Mouse (Mus musculus): ENCODE results near the gene Pnkd. TPM values are rescaled to one million over a fixed set of nuclear protein-coding genes. Genes with fewer than 3 reads are reported as not detected.
"Not testable (repeated sequence)": the region's sequence is repeated elsewhere in the genome, so short reads cannot be mapped to it uniquely, and the experiment has no call there.

Pnkd gene
- polyA plus RNA-seq, 1 experiment, result 146 TPM

GRCm38 (mm10) chr1:74314796-74315195 lies 30.1 kb downstream of the Pnkd start:
- H3K4me3 ChIP-seq (ENCODE audit: insufficient read depth, low read depth, low read length), result no peak overlapping the region
- peak overlapping the region; percentile 82 for H3K27ac ChIP-seq (replicated peaks; ENCODE audit: low read depth, low read length)
- H3K4me1 ChIP-seq (ENCODE audit: control insufficient read depth, insufficient read depth, insufficient read length, low read length), result peaks cover 5% of the 10 kb centered on the region; the same call in 1 of the 2 replicates

GRCm38 (mm10) chr1:74316114-74316827 lies 31.5 kb downstream of the Pnkd start:
- Histone ChIP-seq H3K4me3 (ENCODE audit: insufficient read depth, low read depth, low read length) (no peak overlapping the region), H3K4me1 (ENCODE audit: control insufficient read depth, insufficient read depth, insufficient read length, low read length) (peaks cover 2% of the 10 kb centered on the region; the same call in 1 of the 2 replicates), H3K27ac (replicated peaks; ENCODE audit: low read depth, low read length) (no peak overlapping the region)

DNA sequence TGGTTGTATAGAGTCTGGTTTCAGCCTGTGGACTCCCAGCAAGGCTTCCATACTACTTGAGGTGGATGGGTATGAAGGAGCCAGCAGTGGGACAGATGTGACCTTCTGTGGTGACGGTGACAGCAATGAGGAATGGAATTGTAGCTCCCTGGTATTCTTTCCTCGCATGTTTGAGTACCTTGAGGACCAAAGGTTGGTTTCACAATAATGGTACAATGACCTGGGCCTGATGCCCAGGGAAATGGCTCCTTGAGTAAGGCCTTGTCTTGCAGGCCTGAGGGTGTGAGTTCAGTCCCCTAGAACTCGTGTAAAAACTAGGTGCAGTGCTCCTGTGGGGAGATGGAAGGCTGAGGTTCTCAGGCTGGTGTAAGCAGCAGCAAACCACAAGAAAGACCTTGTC lies 34.0 kb downstream of the Pnkd start:
- Histone ChIP-seq H3K27ac (replicated peaks; ENCODE audit: low read depth, low read length) (no peak overlapping the region), H3K4me1 (ENCODE audit: control insufficient read depth, insufficient read depth, insufficient read length, low read length) (peaks cover 2% of the 10 kb centered on the region; the same call in 1 of the 2 replicates), H3K4me3 (ENCODE audit: insufficient read depth, low read depth, low read length) (no peak overlapping the region)

GRCm38 (mm10) chr1:74321396-74321795 lies 36.7 kb downstream of the Pnkd start:
- Histone ChIP-seq H3K27ac (replicated peaks; ENCODE audit: low read depth, low read length) (no peak overlapping the region), H3K4me3 (ENCODE audit: insufficient read depth, low read depth, low read length) (no peak overlapping the region), H3K4me1 (ENCODE audit: control insufficient read depth, insufficient read depth, insufficient read length, low read length) (no peaks in the 10 kb centered on the region)

DNA sequence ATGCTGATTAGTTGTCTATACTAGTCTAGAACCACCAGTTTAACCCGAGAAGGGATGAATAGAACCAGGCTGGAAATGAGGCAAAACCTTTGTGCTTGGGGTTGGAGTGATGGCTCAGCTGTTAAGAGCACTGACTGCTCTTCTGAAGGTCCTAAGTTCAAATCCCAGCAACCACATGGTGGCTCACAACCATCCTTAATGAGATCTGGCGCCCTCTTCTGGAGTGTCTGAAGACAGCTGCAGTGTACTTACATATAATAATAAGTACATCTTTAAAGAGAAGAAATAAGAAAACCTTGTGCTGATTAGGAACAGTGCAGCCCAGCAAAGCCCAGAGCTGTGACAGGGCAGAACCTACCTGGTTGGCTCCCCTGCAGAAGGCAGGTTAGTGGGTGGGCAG lies 42.2 kb downstream of the Pnkd start:
- H3K4me3 ChIP-seq (ENCODE audit: insufficient read depth, low read depth, low read length); H3K4me1 ChIP-seq (ENCODE audit: control insufficient read depth, insufficient read depth, insufficient read length, low read length); H3K27ac ChIP-seq (replicated peaks; ENCODE audit: low read depth, low read length): not testable (repeated sequence)

GRCm38 (mm10) chr1:74329899-74330431 lies 45.2 kb downstream of the Pnkd start:
- no peak overlapping the region for H3K27ac ChIP-seq (replicated peaks; ENCODE audit: low read depth, low read length)
- peaks cover 9% of the 10 kb centered on the region for H3K4me1 ChIP-seq (ENCODE audit: control insufficient read depth, insufficient read depth, insufficient read length, low read length)
- no peak overlapping the region for H3K4me3 ChIP-seq (ENCODE audit: insufficient read depth, low read depth, low read length)

DNA sequence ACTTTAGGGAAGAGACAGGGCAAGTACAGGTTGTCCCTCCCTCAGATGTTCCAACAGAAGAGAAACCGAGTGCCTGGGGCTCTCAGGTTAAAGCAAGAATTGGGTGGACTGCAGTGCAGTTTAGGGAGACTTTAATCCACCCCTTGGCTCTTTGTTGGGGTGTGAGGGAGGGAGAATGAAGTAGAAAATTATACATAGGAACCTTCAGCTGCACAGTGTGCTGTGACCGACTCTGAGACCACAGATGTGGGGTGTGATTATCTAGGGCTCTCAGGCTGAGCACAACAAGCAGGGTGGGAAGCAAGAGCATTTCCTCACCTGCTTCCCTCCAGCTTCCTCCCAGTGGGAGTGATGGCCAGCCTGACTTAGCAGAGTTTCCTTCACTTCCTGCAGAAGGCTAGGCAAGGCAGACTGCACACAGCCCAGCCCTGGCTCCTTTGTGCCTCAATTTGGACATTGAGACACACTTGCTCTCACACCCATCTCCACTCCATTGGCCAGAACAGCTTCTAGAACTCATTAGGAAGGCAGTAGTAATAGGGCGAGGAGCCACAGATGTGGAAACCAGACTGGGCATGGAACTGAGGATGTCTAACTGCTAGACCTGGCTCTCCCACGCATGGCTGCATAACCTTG lies 46.4 kb downstream of the Pnkd start:
- no peak overlapping the region for H3K4me3 ChIP-seq (ENCODE audit: insufficient read depth, low read depth, low read length)

DNA sequence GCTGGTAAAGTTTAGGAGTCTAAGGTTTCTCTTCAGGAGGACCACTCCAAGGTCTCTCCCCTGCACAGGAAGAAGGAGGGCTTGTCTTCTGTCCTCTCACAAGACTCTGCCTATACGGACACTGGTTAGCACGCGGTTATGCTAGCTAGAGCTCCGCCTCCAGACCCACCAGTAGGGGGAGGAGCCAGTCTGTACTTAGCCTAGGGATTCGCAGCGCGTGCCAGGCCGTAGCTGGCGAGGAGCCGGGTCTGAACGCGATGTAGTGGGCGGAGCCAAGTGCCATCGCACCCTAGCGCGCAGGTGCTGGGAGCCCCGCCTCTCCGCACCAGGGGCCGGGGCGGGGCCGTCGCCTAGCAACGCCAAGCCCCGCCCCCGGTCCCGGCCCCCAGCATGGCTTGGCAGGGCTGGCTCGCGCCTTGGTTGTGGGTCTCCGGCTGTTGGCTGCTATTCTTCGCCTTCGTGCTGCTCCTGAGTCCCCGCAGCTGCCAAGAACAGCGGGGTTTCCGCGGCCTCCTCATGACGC lies 47.6 kb downstream of the Pnkd start:
- H3K4me3 ChIP-seq (ENCODE audit: insufficient read depth, low read depth, low read length), result peak overlapping the region; percentile 64
- H3K27ac ChIP-seq (replicated peaks; ENCODE audit: low read depth, low read length), result peak overlapping the region; percentile 70
- H3K4me1 ChIP-seq (ENCODE audit: control insufficient read depth, insufficient read depth, insufficient read length, low read length), result peaks cover 22% of the 10 kb centered on the region

More for the DNA sequence above, 46.4 kb downstream of the Pnkd start:
- Histone ChIP-seq H3K4me1 (ENCODE audit: control insufficient read depth, insufficient read depth, insufficient read length, low read length) (peaks cover 17% of the 10 kb centered on the region), H3K27ac (replicated peaks; ENCODE audit: low read depth, low read length) (peak overlapping the region; percentile 49)

- Histone ChIP-seq H3K4me1 (ENCODE audit: control insufficient read depth, insufficient read depth, insufficient read length, low read length) (peaks cover 27% of the 10 kb centered on the region), H3K4me3 (ENCODE audit: insufficient read depth, low read depth, low read length) (peak overlapping the region; percentile 64), H3K27ac (replicated peaks; ENCODE audit: low read depth, low read length) (peak overlapping the region; percentile 70)
Observed at GRCm38 (mm10) chr1:74332930-74333329, 48.2 kb downstream of the Pnkd start.

DNA sequence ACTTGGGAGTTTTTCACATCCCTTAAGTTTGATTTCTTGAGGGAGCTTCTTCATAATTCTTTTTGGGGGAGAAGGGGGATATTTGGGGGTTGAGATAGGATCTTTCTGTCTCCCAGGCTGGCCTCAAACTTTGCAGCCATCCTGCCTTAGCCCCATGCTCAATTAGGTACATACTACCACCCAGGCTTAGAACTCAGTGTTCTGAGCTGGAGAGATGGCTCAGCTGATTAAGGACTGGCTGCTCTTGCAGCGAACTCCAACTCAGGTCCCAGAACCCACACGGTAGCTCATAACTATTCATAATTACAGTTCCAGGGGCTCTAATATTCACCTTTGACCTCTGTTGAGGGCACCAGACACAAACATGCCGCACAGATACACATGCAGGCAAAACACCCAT lies 49.9 kb downstream of the Pnkd start:
- peak overlapping the region; percentile 83 for H3K27ac ChIP-seq (replicated peaks; ENCODE audit: low read depth, low read length)
- H3K4me3 ChIP-seq (ENCODE audit: insufficient read depth, low read depth, low read length), result peak overlapping the region; percentile 34
- H3K4me1 ChIP-seq (ENCODE audit: control insufficient read depth, insufficient read depth, insufficient read length, low read length), result peaks cover 44% of the 10 kb centered on the region

GRCm38 (mm10) chr1:74335033-74335432 lies 50.3 kb downstream of the Pnkd start:
- Histone ChIP-seq H3K4me1 (ENCODE audit: control insufficient read depth, insufficient read depth, insufficient read length, low read length) (peaks cover 48% of the 10 kb centered on the region), H3K4me3 (ENCODE audit: insufficient read depth, low read depth, low read length) (peak overlapping the region; percentile 9), H3K27ac (replicated peaks; ENCODE audit: low read depth, low read length) (peak overlapping the region; percentile 83)

- Histone ChIP-seq H3K4me1 (ENCODE audit: control insufficient read depth, insufficient read depth, insufficient read length, low read length) (peaks cover 54% of the 10 kb centered on the region), H3K27ac (replicated peaks; ENCODE audit: low read depth, low read length) (peak overlapping the region; percentile 78), H3K4me3 (ENCODE audit: insufficient read depth, low read depth, low read length) (peak overlapping the region; percentile 9; the same call in 1 of the 2 replicates)
Observed at GRCm38 (mm10) chr1:74335436-74336170, 50.9 kb downstream of the Pnkd start.

- peaks cover 53% of the 10 kb centered on the region for H3K4me1 ChIP-seq (ENCODE audit: control insufficient read depth, insufficient read depth, insufficient read length, low read length)
- peak overlapping the region; percentile 2; the same call in 1 of the 2 replicates for H3K27ac ChIP-seq (replicated peaks; ENCODE audit: low read depth, low read length)
- H3K4me3 ChIP-seq (ENCODE audit: insufficient read depth, low read depth, low read length), result no peak overlapping the region
Observed at GRCm38 (mm10) chr1:74337241-74337771, 52.6 kb downstream of the Pnkd start.

GRCm38 (mm10) chr1:74338013-74338412 lies 53.3 kb downstream of the Pnkd start:
- H3K27ac ChIP-seq (replicated peaks; ENCODE audit: low read depth, low read length), result peak overlapping the region; percentile 47
- peaks cover 53% of the 10 kb centered on the region for H3K4me1 ChIP-seq (ENCODE audit: control insufficient read depth, insufficient read depth, insufficient read length, low read length)
- H3K4me3 ChIP-seq (ENCODE audit: insufficient read depth, low read depth, low read length), result no peak overlapping the region

DNA sequence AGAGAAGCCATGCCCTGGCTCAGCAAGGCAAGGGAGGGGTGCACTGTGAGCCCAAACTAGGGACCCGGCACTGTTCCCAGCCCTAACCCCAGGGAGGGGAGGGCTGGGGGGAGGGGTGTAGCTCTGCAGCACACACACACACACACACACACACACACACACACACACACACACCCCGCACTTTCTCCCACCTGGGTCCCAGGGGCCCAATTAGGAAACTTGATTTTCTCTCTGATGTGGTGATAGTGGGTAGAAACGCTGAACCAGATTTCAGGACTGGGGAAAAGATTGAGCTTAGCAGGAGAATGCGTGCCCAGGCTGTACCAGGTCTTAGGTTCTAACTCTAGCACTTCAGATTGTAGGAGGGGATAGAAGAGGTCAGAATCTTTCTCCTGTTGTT lies 53.9 kb downstream of the Pnkd start:
- Histone ChIP-seq H3K4me3 (ENCODE audit: insufficient read depth, low read depth, low read length) (no peak overlapping the region), H3K27ac (replicated peaks; ENCODE audit: low read depth, low read length) (peak overlapping the region; percentile 47; the same call in 1 of the 2 replicates), H3K4me1 (ENCODE audit: control insufficient read depth, insufficient read depth, insufficient read length, low read length) (peaks cover 58% of the 10 kb centered on the region)

All from brown adipose tissue, adult 24 weeks (tissue).